Comparison of ENCODE assay signal across 24 mouse cellular contexts in genomic region chr12:39302213-39302591, GRCm38 (mm10).
A peak's percentile ranks its signal among the peaks of the same experiment; 100 is the strongest.
DNase-seq lines count a peak whose midpoint lies in the region; ATAC-seq and TF ChIP-seq lines count a peak whose summit lies in the region.
"Had no signal": no experiment of that assay in that cellular context is flagged by ENCODE, and none has a peak within 500 bp of the region (broad histone marks: within the 10 kb centered on the region; RNA-seq: fewer than 3 reads in every experiment).

No protein-coding gene starts in this region.

- peaks cover 7% of the 10 kb centered on the region for H3K4me1 ChIP-seq in forebrain, embryonic 12.5 days
- H3K4me1 ChIP-seq in forebrain, embryonic 11.5 days (replicated peaks; ENCODE audit: control insufficient read depth, insufficient read depth, low read length) = no peaks in the 10 kb centered on the region; the same call in 1 of the 2 replicates
- no peaks in the 10 kb centered on the region; the same call in 1 of the 2 replicates for H3K4me1 ChIP-seq in hindbrain, postnatal 0 days (ENCODE audit: insufficient read depth, low read length)
- no peaks in the 10 kb centered on the region for H3K4me1 ChIP-seq in hindbrain, embryonic 10.5 days (replicated peaks)
- H3K4me1 ChIP-seq in neural tube, embryonic 13.5 days (replicated peaks) = peaks cover 14% of the 10 kb centered on the region
- no peaks in the 10 kb centered on the region for H3K4me1 ChIP-seq in olfactory bulb, adult 2 months (ENCODE audit: control insufficient read depth, insufficient read depth, low read length)
- H3K4me1 ChIP-seq: heart, embryonic 12.5 days; liver, embryonic 12.5 days; stomach, embryonic 15.5 days had no signal

- H3K36me3 ChIP-seq in forebrain, embryonic 12.5 days (replicated peaks) = no peaks in the 10 kb centered on the region
- H3K36me3 ChIP-seq in forebrain, embryonic 11.5 days (ENCODE audit: control insufficient read depth, insufficient read depth, low read length) = no peaks in the 10 kb centered on the region
- no peaks in the 10 kb centered on the region for H3K36me3 ChIP-seq in hindbrain, postnatal 0 days (ENCODE audit: insufficient read depth, low read length)
- no peaks in the 10 kb centered on the region for H3K36me3 ChIP-seq in hindbrain, embryonic 10.5 days
- no peaks in the 10 kb centered on the region for H3K36me3 ChIP-seq in neural tube, embryonic 13.5 days
- H3K36me3 ChIP-seq: embryonic facial prominence, embryonic 12.5 days; heart, embryonic 12.5 days; liver, embryonic 12.5 days; midbrain, embryonic 12.5 days; stomach, embryonic 15.5 days had no signal

- TF ChIP-seq CTCF in hindbrain, postnatal 0 days (IDR thresholded peaks at IDR 0.05; ENCODE audit: low read depth) = no peak
- TF ChIP-seq CTCF in olfactory bulb, adult 2 months (IDR thresholded peaks at IDR 0.05; ENCODE audit: insufficient read depth, low read depth, low read length) = no peak

- H3K4me2 ChIP-seq in forebrain, embryonic 12.5 days = no peak overlapping the region
- H3K4me2 ChIP-seq in forebrain, embryonic 11.5 days (ENCODE audit: low read depth, low read length, severe bottlenecking) = no peak overlapping the region
- H3K4me2 ChIP-seq in hindbrain, postnatal 0 days (ENCODE audit: low read depth, low read length) = no peak overlapping the region
- no peak overlapping the region for H3K4me2 ChIP-seq in neural tube, embryonic 13.5 days
- H3K4me2 ChIP-seq: heart, embryonic 12.5 days; liver, embryonic 12.5 days; midbrain, embryonic 12.5 days; stomach, embryonic 15.5 days had no signal

- 0 out of 2 replicates have a peak, but pooled peaks cover 3% of the 10 kb centered on the region for H3K27me3 ChIP-seq in forebrain, embryonic 12.5 days
- H3K27me3 ChIP-seq in forebrain, embryonic 11.5 days (ENCODE audit: control insufficient read depth, insufficient read depth, low read length) = no peaks in the 10 kb centered on the region
- no peaks in the 10 kb centered on the region for H3K27me3 ChIP-seq in hindbrain, postnatal 0 days (ENCODE audit: insufficient read depth, low read length)
- no peaks in the 10 kb centered on the region for H3K27me3 ChIP-seq in hindbrain, embryonic 10.5 days (ENCODE audit: insufficient read depth, poor library complexity, severe bottlenecking)
- H3K27me3 ChIP-seq in neural tube, embryonic 13.5 days = no peaks in the 10 kb centered on the region
- H3K27me3 ChIP-seq: CH12.LX; embryonic facial prominence, embryonic 12.5 days; heart, embryonic 12.5 days; liver, embryonic 12.5 days; midbrain, embryonic 12.5 days; stomach, embryonic 15.5 days had no signal

- 45% methylated on average over 2 of the region's 2 CpGs for WGBS in forebrain, embryonic 12.5 days
- WGBS in forebrain, embryonic 11.5 days = 61% methylated on average over 2 of the region's 2 CpGs
- WGBS in hindbrain, postnatal 0 days = 35% methylated on average over 2 of the region's 2 CpGs
- 82% methylated on average over 2 of the region's 2 CpGs for WGBS in hindbrain, embryonic 10.5 days
- WGBS in neural tube, embryonic 13.5 days = 67% methylated on average over 2 of the region's 2 CpGs
- 43% methylated on average over 2 of the region's 2 CpGs for WGBS in olfactory bulb, adult 2 months

- H3K9me3 ChIP-seq in forebrain, embryonic 12.5 days = no peaks in the 10 kb centered on the region
- H3K9me3 ChIP-seq in forebrain, embryonic 11.5 days (ENCODE audit: control insufficient read depth, low read length) = no peaks in the 10 kb centered on the region
- H3K9me3 ChIP-seq in hindbrain, postnatal 0 days (ENCODE audit: low read length) = no peaks in the 10 kb centered on the region
- H3K9me3 ChIP-seq in hindbrain, embryonic 10.5 days = no peaks in the 10 kb centered on the region
- no peaks in the 10 kb centered on the region for H3K9me3 ChIP-seq in neural tube, embryonic 13.5 days
- H3K9me3 ChIP-seq: embryonic facial prominence, embryonic 12.5 days; heart, embryonic 12.5 days; liver, embryonic 12.5 days; midbrain, embryonic 12.5 days; stomach, embryonic 15.5 days had no signal

- H3K27ac ChIP-seq in forebrain, embryonic 12.5 days = peak overlapping the region; percentile 19
- no peak overlapping the region for H3K27ac ChIP-seq in forebrain, embryonic 11.5 days (ENCODE audit: low read depth, low read length)
- H3K27ac ChIP-seq in hindbrain, postnatal 0 days = 0 out of 2 replicates have a peak overlapping the region, but pooled peaks have one; percentile 1
- no peak overlapping the region for H3K27ac ChIP-seq in hindbrain, embryonic 10.5 days
- H3K27ac ChIP-seq in neural tube, embryonic 13.5 days (replicated peaks) = peak overlapping the region; percentile 25; the same call in 1 of the 2 replicates
- peak overlapping the region; percentile 57 for H3K27ac ChIP-seq in olfactory bulb, adult 2 months (ENCODE audit: insufficient read depth, low read depth, low read length)
- H3K27ac ChIP-seq: embryonic facial prominence, embryonic 12.5 days; heart, adult 2 months; layer of hippocampus, adult 2 months; liver, embryonic 12.5 days; stomach, embryonic 15.5 days had no signal

- no peak for DNase-seq in forebrain, embryonic 11.5 days (ENCODE audit: low spot score)
- DNase-seq in hindbrain, postnatal 0 days (ENCODE audit: low spot score) = peak; percentile 38
- no peak for DNase-seq in hindbrain, embryonic 10.5 days (ENCODE audit: low spot score)
- DNase-seq in neural tube, embryonic 10.5 days (ENCODE audit: extremely low spot score, low spot score) = no peak
- DNase-seq in layer of hippocampus, adult 9-11 months = no peak
- DNase-seq: adrenal gland, adult 8-10 months; cerebellum, adult 8-10 months; cerebellum, postnatal 36 days; heart, adult 2 months; heart, postnatal 4 days; kidney, adult 2 months; kidney, postnatal 36 days; lung, postnatal 36 days; right cerebral cortex, postnatal 14 days had no signal

- no peak overlapping the region for H3K9ac ChIP-seq in forebrain, embryonic 12.5 days
- no peak overlapping the region for H3K9ac ChIP-seq in forebrain, embryonic 11.5 days (ENCODE audit: low read length)
- no peak overlapping the region for H3K9ac ChIP-seq in hindbrain, postnatal 0 days (replicated peaks; ENCODE audit: low read length)
- H3K9ac ChIP-seq in neural tube, embryonic 13.5 days = no peak overlapping the region
- H3K9ac ChIP-seq: embryonic facial prominence, embryonic 12.5 days; heart, embryonic 12.5 days; liver, embryonic 12.5 days; midbrain, embryonic 12.5 days; stomach, embryonic 15.5 days had no signal

- no peak for TF ChIP-seq POLR2A in olfactory bulb, adult 2 months (IDR thresholded peaks at IDR 0.05; ENCODE audit: insufficient read depth, low read depth, low read length)

- ATAC-seq in forebrain, embryonic 12.5 days (ENCODE audit: low FRiP score) = no peak
- ATAC-seq in forebrain, embryonic 11.5 days (replicated peaks; ENCODE audit: low FRiP score) = no peak
- ATAC-seq in hindbrain, postnatal 0 days = peak; percentile 51; the same call in 1 of the 2 replicates
- ATAC-seq in neural tube, embryonic 13.5 days (ENCODE audit: low read depth) = no peak
- ATAC-seq: liver, embryonic 12.5 days had no signal

- no peak overlapping the region for H3K4me3 ChIP-seq in forebrain, embryonic 12.5 days (replicated peaks)
- no peak overlapping the region for H3K4me3 ChIP-seq in forebrain, embryonic 11.5 days (ENCODE audit: low read depth, low read length)
- H3K4me3 ChIP-seq in hindbrain, postnatal 0 days (ENCODE audit: low read length) = no peak overlapping the region
- no peak overlapping the region for H3K4me3 ChIP-seq in hindbrain, embryonic 10.5 days
- H3K4me3 ChIP-seq in neural tube, embryonic 13.5 days = no peak overlapping the region
- H3K4me3 ChIP-seq in olfactory bulb, adult 2 months (ENCODE audit: insufficient read depth, low read depth, low read length) = no peak overlapping the region
- H3K4me3 ChIP-seq: embryonic facial prominence, embryonic 12.5 days; heart, adult 2 months; heart, embryonic 12.5 days; layer of hippocampus, adult 2 months; liver, embryonic 12.5 days; midbrain, embryonic 12.5 days; stomach, embryonic 15.5 days had no signal

Comparison
In these comparisons a context has a peak if more than half of its experiments do, and no peak if none do; other contexts are left out.
1. H3K27ac ChIP-seq: peak in forebrain, embryonic 12.5 days (single experiment), hindbrain, postnatal 0 days (single experiment), neural tube, embryonic 13.5 days (single experiment) and olfactory bulb, adult 2 months (single experiment); none in forebrain, embryonic 11.5 days (single experiment) and hindbrain, embryonic 10.5 days (single experiment).